Mouse (Mus musculus) activated CD4-positive, CD25-positive, alpha-beta regulatory T cell, adult 4 months (primary cell): ENCODE results near the gene Ece2. TPM values are rescaled to one million over a fixed set of nuclear protein-coding genes. Genes with fewer than 3 reads are reported as not detected.
A peak's percentile ranks its signal among the peaks of the same experiment; 100 is the strongest.
"Not testable (repeated sequence)": the region's sequence is repeated elsewhere in the genome, so short reads cannot be mapped to it uniquely, and the experiment has no call there.

Experiments used
- ATAC-seq: one replicate; pipeline ENCODE4 v1.8.0; 2017
- polyA plus RNA-seq, 2 experiments: library from polyadenylated mRNA; unstranded; fragments of 100-300 nt; shearing (Covaris generic); gene quantifications; one replicate each; pipeline ENCODE4 v1.2.1; 2017

Ece2 gene
- polyA plus RNA-seq, 2 experiments from 2014 or later: not detected

- ATAC-seq: no peak
Measured at GRCm38 (mm10) chr16:20623211-20623610, 6.4 kb upstream of the Ece2 start.

GRCm38 (mm10) chr16:20628871-20629391, 697 bp upstream of the Ece2 start:
- no peak for ATAC-seq

GRCm38 (mm10) chr16:20637410-20637809, 7.8 kb downstream of the Ece2 start:
- ATAC-seq: no peak

GRCm38 (mm10) chr16:20638367-20638766, 8.7 kb downstream of the Ece2 start:
- no peak for ATAC-seq

- peak; percentile 59 for ATAC-seq
Measured at GRCm38 (mm10) chr16:20642161-20642560, 12.5 kb downstream of the Ece2 start.

- no peak for ATAC-seq
Measured at GRCm38 (mm10) chr16:20643911-20644310, 14.3 kb downstream of the Ece2 start.

- peak; percentile 97 for ATAC-seq
Measured at GRCm38 (mm10) chr16:20651076-20651946, 21.7 kb downstream of the Ece2 start, which contains the start of gene Psmd2. Psmd2 (plus strand) TSS chr16:20651652.

- no peak for ATAC-seq
Measured at GRCm38 (mm10) chr16:20651947-20652310, 22.3 kb downstream of the Ece2 start.

GRCm38 (mm10) chr16:20653315-20653714, 23.7 kb downstream of the Ece2 start:
- no peak for ATAC-seq

GRCm38 (mm10) chr16:20657661-20658060, 28.0 kb downstream of the Ece2 start:
- ATAC-seq: no peak

GRCm38 (mm10) chr16:20668013-20668412, 38.4 kb downstream of the Ece2 start, which contains the start of gene Eif4g1:
Eif4g1 (plus strand) TSS chr16:20668313.
- not testable (repeated sequence) for ATAC-seq

GRCm38 (mm10) chr16:20670291-20670690, 40.7 kb downstream of the Ece2 start:
- ATAC-seq: no peak

- no peak for ATAC-seq
Measured at GRCm38 (mm10) chr16:20671886-20672285, 42.3 kb downstream of the Ece2 start.

GRCm38 (mm10) chr16:20672500-20672902, 42.9 kb downstream of the Ece2 start:
- ATAC-seq: peak; percentile 92

GRCm38 (mm10) chr16:20672965-20673705, 43.5 kb downstream of the Ece2 start:
- peak; percentile 31 for ATAC-seq

- ATAC-seq: peak; percentile 17
Measured at GRCm38 (mm10) chr16:20673706-20674303, 44.2 kb downstream of the Ece2 start.

GRCm38 (mm10) chr16:20675213-20675612, 45.6 kb downstream of the Ece2 start:
- ATAC-seq: no peak

GRCm38 (mm10) chr16:20676702-20677101, 47.1 kb downstream of the Ece2 start:
- no peak for ATAC-seq

- no peak for ATAC-seq
Measured at GRCm38 (mm10) chr16:20677380-20677779, 47.8 kb downstream of the Ece2 start.

- ATAC-seq: no peak
Measured at GRCm38 (mm10) chr16:20677974-20678675, 48.5 kb downstream of the Ece2 start.

GRCm38 (mm10) chr16:20690774-20691173, 61.1 kb downstream of the Ece2 start:
- ATAC-seq: no peak

- ATAC-seq: no peak
Measured at GRCm38 (mm10) chr16:20691617-20692016, 62.0 kb downstream of the Ece2 start.
